Mouse (Mus musculus) liver, adult 2 months (tissue): Measurements from ENCODE around the gene G3bp2.

Experiments used
- CTCF ChIP-seq: fragments of 200-500 bp; IDR thresholded peaks from 2 replicates; pipeline ENCODE4 v1.5.1; 2011; ENCODE audit warnings: low read depth, low read length, control low read depth
- POLR2A ChIP-seq: fragments of 200-500 bp; IDR thresholded peaks from 2 replicates; pipeline ENCODE4 v1.6.1; 2011; ENCODE audit warnings: low read length, control low read depth; ENCODE audit not compliant: insufficient read depth; ENCODE audit errors: extremely low read depth

DNA sequence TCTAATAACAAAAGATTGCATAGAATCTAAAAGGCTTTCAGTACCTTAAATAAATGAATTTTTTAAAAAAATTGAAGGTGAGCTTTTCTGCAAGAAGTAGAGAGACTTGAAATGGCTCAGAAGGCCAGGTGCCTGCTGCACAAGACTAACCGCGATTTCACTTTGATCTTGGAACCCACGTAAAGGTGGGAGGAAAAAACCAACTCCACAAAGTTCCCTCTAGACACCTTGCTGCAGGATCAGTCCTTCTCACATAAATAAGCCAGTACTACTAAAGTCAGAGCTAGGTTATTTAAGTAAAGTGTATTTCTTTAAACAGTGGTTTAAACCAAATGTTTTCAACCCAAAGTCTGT, 10.5 kb upstream of the G3bp2 start:
- TF ChIP-seq POLR2A: no peak
- no peak for TF ChIP-seq CTCF
